Mouse (Mus musculus): Measurements from ENCODE around the gene Aptx.

Aptx gene

GRCm38 (mm10) chr4:40666237-40667012 is 36.6 kb downstream of the Aptx start:
- no peak for DNase-seq (ENCODE audit: low spot score)

- DNase-seq (ENCODE audit: low spot score), result no peak
These were observed 51.9 kb downstream of the Aptx start for GRCm38 (mm10) chr4:40651055-40651454.

- no peak for DNase-seq (ENCODE audit: low spot score)
These were observed 53.9 kb downstream of the Aptx start for GRCm38 (mm10) chr4:40649111-40649510.

GRCm38 (mm10) chr4:40643567-40643966 is 59.4 kb downstream of the Aptx start:
- DNase-seq (ENCODE audit: low spot score), result no peak

DNA sequence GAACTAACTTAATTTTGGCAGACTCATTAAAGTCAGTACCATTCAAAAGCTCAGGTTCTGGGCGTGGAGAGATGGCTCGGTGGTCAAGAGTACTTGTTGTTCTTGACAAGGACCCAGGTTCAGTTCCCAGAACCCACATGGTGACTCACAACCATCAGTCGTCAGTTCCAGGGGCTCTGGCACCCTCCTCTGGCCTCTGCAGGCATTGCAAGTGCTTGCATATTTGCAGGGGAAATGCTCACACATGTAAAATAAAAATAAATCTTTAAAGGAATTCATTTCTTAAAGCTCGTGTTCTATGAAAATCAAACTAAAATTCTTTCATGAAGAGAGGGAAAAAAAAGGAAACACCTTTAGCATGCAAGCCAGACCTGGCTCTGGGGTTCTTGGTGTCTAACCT is 62.0 kb downstream of the Aptx start:
- no peak for DNase-seq (ENCODE audit: low spot score)
